Mouse (Mus musculus): ENCODE data around the gene Mpped1. TPM values are rescaled to one million over a fixed set of nuclear protein-coding genes. Genes with fewer than 3 reads are reported as not detected.

Mpped1 gene
- polyA plus RNA-seq, 2 experiments: 8.6 to 9.7 TPM

- DNase-seq (ENCODE audit: low spot score) (no peak), ATAC-seq (ENCODE audit: low FRiP score, low read depth) (no peak)
- 88% methylated on average over 13 of the region's 13 CpGs for WGBS
- no peak overlapping the region for H3K4me3 ChIP-seq (replicated peaks; ENCODE audit: low read length)
- H3K9ac ChIP-seq (ENCODE audit: low read depth, low read length, severe bottlenecking): no peak overlapping the region
- no peaks in the 10 kb centered on the region for H3K4me1 ChIP-seq (ENCODE audit: control insufficient read depth, insufficient read depth, low read length)
- no peaks in the 10 kb centered on the region for H3K9me3 ChIP-seq (ENCODE audit: control insufficient read depth, low read length)
- H3K27me3 ChIP-seq (ENCODE audit: control insufficient read depth, insufficient read depth, low read length): no peaks in the 10 kb centered on the region
- H3K4me2 ChIP-seq (replicated peaks; ENCODE audit: low read depth, low read length, severe bottlenecking): no peak overlapping the region
- no peaks in the 10 kb centered on the region for H3K36me3 ChIP-seq (ENCODE audit: control insufficient read depth, insufficient read depth, low read length)
- no peak for TF ChIP-seq POLR2A (IDR thresholded peaks at IDR 0.05; ENCODE audit: borderline replicate concordance, extremely low read depth, insufficient read depth, insufficient read length)
- H3K27ac ChIP-seq (replicated peaks; ENCODE audit: low read depth, low read length): no peak overlapping the region
Observed at GRCm38 (mm10) chr15:83906472-83906871, 127.2 kb downstream of the Mpped1 start.

Other genes starting within 250 kb of the Mpped1 start
- gene Tspo, start 215.9 kb upstream of the Mpped1 start, polyA plus RNA-seq (2012; rRNA removed): 29.4 and 41.6 TPM in 2 replicates
- gene Tspo, start 215.9 kb upstream of the Mpped1 start, polyA plus RNA-seq (2014; fragmentation: Nextera tagmentation; extraction: Ambion mirVana): 54.4 and 57.7 TPM in 2 replicates
- gene Mcat, start 215.7 kb upstream of the Mpped1 start, polyA plus RNA-seq (2012; rRNA removed): 32.9 and 41.2 TPM in 2 replicates
- 42.7 and 43.2 TPM in 2 replicates for gene Mcat, start 215.7 kb upstream of the Mpped1 start, polyA plus RNA-seq (2014; fragmentation: Nextera tagmentation; extraction: Ambion mirVana)
- 35.1 and 46.2 TPM in 2 replicates for gene Ttll12, start 184.3 kb upstream of the Mpped1 start, polyA plus RNA-seq (2012; rRNA removed)
- 35.6 and 37.8 TPM in 2 replicates for gene Ttll12, start 184.3 kb upstream of the Mpped1 start, polyA plus RNA-seq (2014; fragmentation: Nextera tagmentation; extraction: Ambion mirVana)
- gene Scube1, start 54.4 kb upstream of the Mpped1 start, polyA plus RNA-seq (2012; rRNA removed): 31.2 and 40.8 TPM in 2 replicates
- 13.9 and 15.9 TPM in 2 replicates for gene Scube1, start 54.4 kb upstream of the Mpped1 start, polyA plus RNA-seq (2014; fragmentation: Nextera tagmentation; extraction: Ambion mirVana)